Mouse (Mus musculus) small intestine, adult 2 months (tissue): ENCODE data around the gene Lrfn3. TPM values are rescaled to one million over a fixed set of nuclear protein-coding genes. Genes with fewer than 3 reads are reported as not detected.

Experiments
- H3K27ac ChIP-seq: fragments of 200-500 bp; 2 replicates; pipeline ENCODE4 v1.5.1; 2012; ENCODE audit warnings: low read depth, low read length, control low read depth, inconsistent platforms; ENCODE audit not compliant: insufficient read depth
- H3K27me3 ChIP-seq: fragments of 200-500 bp; 2 replicates; pipeline ENCODE4 v1.6.1; 2012; ENCODE audit warnings: mild to moderate bottlenecking, moderate library complexity, low read length, inconsistent platforms; ENCODE audit not compliant: control insufficient read depth, insufficient read depth
- H3K36me3 ChIP-seq: fragments of 200-500 bp; 2 replicates; pipeline ENCODE4 v1.6.1; 2012; ENCODE audit warnings: mild to moderate bottlenecking, low read length, control low read depth, inconsistent platforms; ENCODE audit not compliant: control insufficient read depth, insufficient read depth
- H3K4me1 ChIP-seq: fragments of 200-500 bp; 2 replicates; pipeline ENCODE4 v1.6.1; 2012; ENCODE audit warnings: low read length, inconsistent platforms, mixed read lengths; ENCODE audit not compliant: control insufficient read depth, insufficient read depth, insufficient read length
- H3K4me3 ChIP-seq: fragments of 200-500 bp; 2 replicates; pipeline ENCODE4 v1.5.1; 2012; ENCODE audit warnings: low read depth, mild to moderate bottlenecking, control low read depth, inconsistent platforms, low read length, moderate library complexity
- CTCF ChIP-seq: fragments of 200-500 bp; IDR thresholded peaks from 2 replicates; pipeline ENCODE4 v1.5.1; 2012; ENCODE audit warnings: low read depth, mild to moderate bottlenecking, control low read depth, inconsistent platforms, low read length, moderate library complexity, mixed read lengths; ENCODE audit not compliant: insufficient replicate concordance, insufficient read length; ENCODE audit errors: extremely low read depth
- POLR2A ChIP-seq: fragments of 200-500 bp; IDR thresholded peaks from 2 replicates; pipeline ENCODE4 v1.6.1; 2012; ENCODE audit warnings: low read depth, mild to moderate bottlenecking, control low read depth, inconsistent platforms, low read length, moderate library complexity
- WGBS: fragments of 180-500 bp; shearing (Covaris S2); methylation state at CpG from one replicate; pipeline ENCODE4 v1.1.7; 2018; 5-methylcytosine and 5-hydroxymethylcytosine counted together
- polyA plus RNA-seq: library from polyadenylated mRNA; depleted of rRNA; stranded (reverse); fragments of >200 nt; gene quantifications from 2 replicates; pipeline ENCODE4 v1.2.3, GENCODE M21; 2012

The Lrfn3 gene
- polyA plus RNA-seq, 1 experiment = 28.1 TPM

GRCm38 (mm10) chr7:30360028-30360427 is 2.5 kb downstream of the Lrfn3 start:
- Histone ChIP-seq H3K4me3 (peak overlapping the region; percentile 64), H3K4me1 (peaks cover 21% of the 10 kb centered on the region), H3K27me3 (no peaks in the 10 kb centered on the region), H3K36me3 (peaks cover 2% of the 10 kb centered on the region; the same call in 1 of the 2 replicates), H3K27ac (peak overlapping the region; percentile 90)
- 85% methylated on average over 17 of the region's 17 CpGs for WGBS
- TF ChIP-seq CTCF (no peak), POLR2A (no peak)

DNA sequence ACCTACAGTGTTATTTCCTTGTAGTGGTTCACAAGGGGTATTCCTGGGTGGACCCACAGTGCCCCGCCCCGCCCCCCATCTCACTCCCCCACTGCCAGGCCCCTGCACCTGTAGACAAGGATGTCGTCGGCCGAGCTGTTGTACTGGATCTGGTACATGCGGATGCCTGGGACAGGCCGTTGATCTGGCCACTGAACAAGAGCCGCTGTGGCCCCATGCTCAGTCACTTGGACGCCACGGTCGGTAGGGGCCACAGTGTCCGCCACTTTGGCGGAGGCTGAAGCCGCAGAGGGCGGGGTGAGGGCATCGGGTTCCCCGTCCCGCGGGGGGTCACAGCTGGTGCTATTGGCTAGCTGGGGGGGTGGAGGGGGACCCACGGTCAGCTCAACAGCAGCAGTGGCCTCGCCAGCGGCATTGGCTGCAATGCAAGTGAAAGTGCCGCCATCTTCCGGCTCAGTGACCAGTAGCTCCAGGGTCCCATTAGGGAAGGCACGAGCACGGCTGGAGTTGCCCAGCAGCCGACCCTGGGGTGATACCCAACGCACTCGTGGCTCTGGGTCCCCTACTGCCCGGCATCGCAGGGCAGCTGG is 3.2 kb downstream of the Lrfn3 start:
- Histone ChIP-seq H3K27ac (peak overlapping the region; percentile 90), H3K4me3 (peak overlapping the region; percentile 64)
- TF ChIP-seq POLR2A (no peak), CTCF (no peak)

GRCm38 (mm10) chr7:30358378-30359186 is 4.0 kb downstream of the Lrfn3 start:
- Histone ChIP-seq H3K4me1 (peaks cover 26% of the 10 kb centered on the region), H3K36me3 (peaks cover 2% of the 10 kb centered on the region; the same call in 1 of the 2 replicates), H3K4me3 (peak overlapping the region; percentile 64; the same call in 1 of the 2 replicates), H3K27ac (peak overlapping the region; percentile 94), H3K27me3 (no peaks in the 10 kb centered on the region)
- TF ChIP-seq POLR2A (no peak), CTCF (no peak)
- 32% methylated on average over 7 of the region's 7 CpGs for WGBS

More for the DNA sequence above, 3.2 kb downstream of the Lrfn3 start:
- peaks cover 2% of the 10 kb centered on the region; the same call in 1 of the 2 replicates for H3K36me3 ChIP-seq
- 34% methylated on average over 31 of the region's 31 CpGs for WGBS
- peaks cover 23% of the 10 kb centered on the region for H3K4me1 ChIP-seq
- H3K27me3 ChIP-seq = no peaks in the 10 kb centered on the region

- TF ChIP-seq POLR2A (no peak), CTCF (no peak)
- Histone ChIP-seq H3K4me3 (no peak overlapping the region), H3K27me3 (no peaks in the 10 kb centered on the region), H3K4me1 (peaks cover 31% of the 10 kb centered on the region), H3K36me3 (peaks cover 2% of the 10 kb centered on the region; the same call in 1 of the 2 replicates), H3K27ac (no peak overlapping the region)
- 62% methylated on average over 4 of the region's 4 CpGs for WGBS
These were observed 8.5 kb downstream of the Lrfn3 start for GRCm38 (mm10) chr7:30354059-30354458.

GRCm38 (mm10) chr7:30353279-30353822 is 9.2 kb downstream of the Lrfn3 start:
- Histone ChIP-seq H3K27me3 (no peaks in the 10 kb centered on the region), H3K36me3 (peaks cover 2% of the 10 kb centered on the region; the same call in 1 of the 2 replicates), H3K27ac (peak overlapping the region; percentile 61), H3K4me3 (no peak overlapping the region; the same call in 1 of the 2 replicates), H3K4me1 (peaks cover 31% of the 10 kb centered on the region)
- 5% methylated on average over 6 of the region's 6 CpGs for WGBS
- TF ChIP-seq POLR2A = no peak
- peak; percentile 69; the same call in 1 of the 2 replicates for TF ChIP-seq CTCF

DNA sequence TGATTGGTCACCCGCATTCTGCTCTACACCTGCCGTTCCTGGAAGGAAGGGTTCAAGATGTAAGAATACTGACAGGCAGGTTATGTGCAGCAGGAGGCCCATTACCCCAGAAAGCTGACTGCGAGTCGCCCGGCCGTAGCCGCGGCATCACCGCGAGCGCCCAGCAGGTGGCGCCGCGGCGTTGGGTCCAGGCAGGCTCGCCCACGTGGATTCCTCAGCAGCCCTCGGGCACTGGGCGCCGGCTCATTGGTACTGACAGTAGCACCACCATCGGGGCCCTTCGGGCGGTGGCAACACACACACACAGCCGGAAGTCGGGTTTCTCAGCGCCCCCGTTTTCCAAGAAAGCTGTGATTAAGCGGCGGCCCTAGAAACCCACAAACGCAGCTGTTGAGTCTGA is 14.7 kb downstream of the Lrfn3 start:
- no peak overlapping the region for H3K27ac ChIP-seq
- WGBS = 2% methylated on average over 30 of the region's 30 CpGs
- TF ChIP-seq POLR2A (no peak), CTCF (peak; percentile 79)
- H3K36me3 ChIP-seq = no peaks in the 10 kb centered on the region
- no peaks in the 10 kb centered on the region for H3K27me3 ChIP-seq
- peaks cover 17% of the 10 kb centered on the region; the same call in 1 of the 2 replicates for H3K4me1 ChIP-seq
- no peak overlapping the region for H3K4me3 ChIP-seq
